Mouse (Mus musculus): Measurements from ENCODE around the gene Hmgb1.

Hmgb1 gene

DNA sequence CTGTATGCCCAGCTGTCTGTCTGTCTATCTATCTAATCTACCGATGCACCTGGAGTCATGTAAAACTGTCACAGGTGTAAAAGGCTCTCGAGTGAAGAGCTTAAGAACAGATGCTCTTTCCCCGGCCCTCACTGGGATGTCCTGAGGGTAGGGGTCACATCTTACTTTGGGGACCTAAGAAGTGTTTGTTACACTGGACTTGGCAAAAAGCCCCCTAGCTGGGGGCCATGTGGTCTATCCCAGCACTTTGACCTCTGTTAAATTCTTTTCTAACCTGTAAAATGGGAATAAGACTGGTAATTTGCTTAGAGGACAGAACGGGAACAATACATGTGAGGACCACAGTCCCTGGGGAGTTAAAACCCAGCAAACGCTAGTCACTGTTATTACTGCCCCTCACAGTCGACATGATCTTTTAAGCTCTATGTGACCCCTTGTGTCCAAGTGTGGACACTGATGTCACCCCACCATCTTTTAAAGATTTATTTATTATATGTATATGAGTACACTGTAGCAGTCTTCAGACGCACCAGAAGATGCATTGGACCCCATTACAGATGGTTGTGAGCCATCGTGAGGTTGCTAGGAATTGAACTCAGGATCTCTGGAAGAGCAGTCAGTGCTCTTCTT lies 80.1 kb downstream of the Hmgb1 start:
- DNase-seq (ENCODE audit: low read depth, low spot score), result no peak

DNA sequence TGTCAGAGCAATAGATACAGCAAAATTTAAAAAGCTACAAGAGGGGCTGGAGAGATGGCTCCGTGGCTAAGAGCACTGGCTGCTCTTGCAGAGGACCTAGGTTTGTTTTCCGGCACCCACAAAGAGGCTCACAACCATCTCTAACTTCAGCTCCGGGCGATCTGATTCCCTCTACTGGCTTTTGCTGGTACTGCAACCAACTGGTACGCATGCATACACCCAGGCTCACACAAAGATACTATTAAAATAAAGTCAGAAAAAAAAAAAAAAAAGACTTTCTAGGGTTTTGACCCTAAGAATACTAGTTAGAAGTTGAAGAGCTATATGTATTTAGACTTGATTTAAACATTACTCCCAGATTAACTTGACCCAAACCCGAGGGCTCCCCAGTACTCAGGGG lies 82.4 kb downstream of the Hmgb1 start:
- no peak for DNase-seq (ENCODE audit: low read depth, low spot score)

DNA sequence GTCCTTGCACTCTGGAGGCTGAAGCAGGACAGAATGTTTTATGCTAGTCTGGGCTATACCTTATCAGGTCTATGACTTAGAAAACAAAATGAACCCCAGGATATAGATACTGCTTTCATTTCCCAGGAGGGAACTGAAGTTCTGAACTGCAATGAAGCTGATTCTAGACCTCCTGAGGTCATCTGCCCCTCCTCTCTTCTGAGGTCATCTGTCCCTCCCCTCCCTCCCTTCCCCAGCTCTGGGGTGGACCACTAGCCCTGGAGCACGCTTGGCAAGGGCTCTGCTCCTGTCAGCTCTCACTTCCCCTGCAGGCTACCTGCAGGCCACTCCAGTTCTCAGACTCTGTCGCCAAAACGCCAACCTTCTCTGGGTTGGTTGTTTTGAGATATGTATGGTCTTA lies 84.2 kb downstream of the Hmgb1 start:
- DNase-seq (ENCODE audit: low read depth, low spot score), result no peak

DNA sequence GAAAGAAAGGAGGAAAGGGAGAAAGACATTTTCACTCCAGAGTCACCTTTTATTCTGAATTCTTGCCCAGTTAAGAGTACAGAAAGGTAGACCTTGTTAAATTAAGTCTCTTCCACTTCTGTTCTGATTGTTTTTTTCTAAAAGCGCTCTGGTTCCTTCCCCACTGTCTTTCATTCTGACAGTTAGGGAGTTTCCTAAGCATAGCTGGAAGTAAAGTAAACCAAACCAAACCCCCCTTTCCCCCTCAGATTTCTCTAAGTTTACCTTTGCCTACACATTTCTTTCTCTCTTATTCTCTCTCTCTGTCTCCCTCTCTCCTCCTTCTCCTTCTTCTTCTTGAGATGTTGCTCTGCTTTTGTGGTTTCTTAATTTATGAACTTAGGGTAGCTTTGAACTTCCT lies 85.3 kb downstream of the Hmgb1 start:
- DNase-seq (ENCODE audit: low read depth, low spot score), result no peak

DNA sequence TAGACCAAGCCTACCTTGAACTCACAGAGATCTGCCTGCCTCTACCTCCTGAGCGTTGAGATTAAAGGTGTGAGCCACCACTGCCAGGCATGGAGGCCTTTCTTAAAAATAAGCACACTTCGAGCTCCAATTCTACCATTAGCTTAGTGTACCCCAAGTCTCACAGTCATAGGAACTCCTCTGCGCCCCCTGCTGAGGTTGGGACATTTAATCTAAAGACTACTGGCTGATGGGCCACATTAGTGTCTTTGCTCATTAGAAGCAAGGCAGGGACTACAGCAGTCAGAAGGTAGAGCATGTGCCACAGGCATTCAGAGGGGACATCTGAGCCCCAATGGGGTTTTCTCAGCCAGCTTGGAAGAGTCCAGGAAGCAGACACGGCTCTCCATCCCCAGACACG lies 86.4 kb downstream of the Hmgb1 start:
- DNase-seq (ENCODE audit: low read depth, low spot score), result no peak

DNA sequence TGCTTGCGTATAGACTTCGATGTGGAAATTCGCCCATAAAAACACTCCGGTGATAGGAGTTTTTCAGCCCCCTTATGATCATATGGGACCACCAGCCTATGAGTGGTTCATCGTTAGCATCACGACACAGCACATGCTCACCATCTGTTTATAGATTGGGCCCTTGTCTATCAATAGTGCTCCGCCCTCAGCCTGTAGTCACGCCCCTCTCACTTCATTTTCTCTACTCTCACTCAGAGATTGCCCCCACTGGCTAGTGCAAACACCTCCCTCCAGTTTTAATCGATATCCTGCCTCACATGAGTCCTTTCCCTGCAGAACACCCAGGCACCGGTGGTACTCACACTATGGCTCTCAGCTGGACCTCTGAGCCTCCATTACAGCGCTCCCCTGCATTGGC lies 88.0 kb downstream of the Hmgb1 start:
- DNase-seq (ENCODE audit: low read depth, low spot score), result no peak

DNA sequence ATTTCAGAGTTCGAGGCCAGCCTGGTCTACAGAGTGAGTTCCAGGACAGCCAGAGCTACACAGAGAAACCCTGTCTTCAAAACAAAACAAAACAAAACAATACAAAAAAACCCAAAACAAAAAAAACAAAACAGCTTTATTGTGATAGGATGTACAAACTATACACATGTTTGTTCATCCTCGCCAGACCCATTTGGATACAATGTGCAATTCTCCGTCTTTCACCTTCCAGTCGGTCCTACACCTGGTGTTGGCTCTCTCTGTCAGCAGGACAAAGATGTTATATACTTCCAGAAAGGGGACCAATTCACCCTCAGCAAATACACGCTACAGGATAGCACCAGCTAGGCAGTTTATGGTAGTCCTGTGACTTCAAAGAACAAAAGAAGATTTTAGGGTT lies 91.4 kb downstream of the Hmgb1 start:
- no peak for DNase-seq (ENCODE audit: low read depth, low spot score)

DNA sequence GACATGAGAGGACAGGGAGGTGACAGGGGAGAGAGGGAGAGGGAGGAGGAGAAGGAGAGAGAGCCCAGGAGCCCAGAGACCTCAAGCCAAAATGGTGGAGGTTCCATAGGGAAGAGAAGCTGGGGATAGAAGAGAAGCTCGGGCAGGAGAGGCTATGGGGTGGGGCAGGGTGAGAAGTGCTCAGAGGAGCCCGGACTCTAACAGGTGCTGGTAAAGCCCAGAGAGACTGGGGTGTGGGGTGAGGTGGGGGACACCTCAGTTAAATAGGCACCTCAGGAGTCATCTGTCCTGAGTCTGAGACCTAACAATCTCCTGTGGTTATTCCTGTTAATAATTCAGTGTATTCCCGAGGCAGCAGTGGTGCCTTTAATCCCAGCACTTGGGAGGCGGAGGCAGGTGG lies 91.8 kb downstream of the Hmgb1 start:
- DNase-seq (ENCODE audit: low read depth, low spot score), result no peak

DNA sequence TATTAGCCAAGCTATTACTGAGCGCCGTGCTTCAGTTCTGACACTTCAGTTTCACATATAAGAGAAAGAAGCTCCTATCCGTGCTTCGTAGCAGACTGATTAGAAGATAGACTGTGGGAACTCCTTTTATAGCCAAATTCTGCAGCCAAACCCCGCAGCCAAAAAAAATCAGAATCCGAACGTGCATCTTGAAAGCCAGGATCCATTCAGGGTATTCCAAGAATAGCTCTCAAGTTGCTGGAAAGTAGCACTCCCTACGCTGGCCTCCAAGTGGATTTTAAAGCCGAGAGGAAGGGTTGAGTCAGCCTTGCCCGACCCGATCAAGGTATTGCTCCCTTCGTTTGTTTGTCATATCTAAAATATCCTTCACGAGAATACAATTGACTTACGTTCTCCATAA lies 93.0 kb downstream of the Hmgb1 start:
- no peak for DNase-seq (ENCODE audit: low read depth, low spot score)

DNA sequence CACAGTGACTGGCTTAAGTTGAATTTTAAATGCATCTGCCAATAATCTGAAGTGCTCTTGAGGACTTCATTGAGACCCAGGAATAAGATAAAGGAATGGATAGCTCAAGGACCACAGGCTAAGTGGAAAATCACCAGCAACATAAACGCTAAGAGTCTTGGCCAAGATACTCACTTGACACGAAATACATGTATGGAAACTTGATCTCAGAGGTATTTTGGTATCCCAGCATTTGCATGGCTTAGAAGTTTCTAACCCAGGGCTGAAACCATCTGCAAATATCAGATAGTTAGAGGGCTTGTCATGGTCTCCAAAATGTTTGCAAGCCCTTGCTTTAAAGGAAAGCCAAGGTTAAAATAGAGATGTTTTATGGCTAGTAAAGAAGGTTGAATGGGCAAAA lies 94.4 kb downstream of the Hmgb1 start:
- DNase-seq (ENCODE audit: low read depth, low spot score), result no peak

DNA sequence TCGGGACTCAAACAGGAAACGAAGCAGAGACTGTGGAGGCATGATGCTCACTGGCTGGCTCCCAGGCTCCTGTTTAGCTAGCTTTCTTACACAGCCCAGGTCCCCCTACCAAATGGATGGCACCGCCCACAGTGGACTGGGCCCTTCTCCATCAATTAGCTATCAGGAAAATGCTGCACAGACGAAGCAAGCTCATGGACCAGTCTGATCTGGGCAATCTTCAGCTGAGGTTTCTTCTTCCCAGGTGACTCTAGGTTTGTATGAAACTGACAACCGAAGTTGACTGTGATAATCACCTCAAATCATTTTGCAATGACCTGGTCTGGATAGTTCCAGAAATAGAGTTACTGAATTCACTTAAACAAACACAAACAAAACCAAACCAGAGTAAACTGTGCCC lies 94.8 kb downstream of the Hmgb1 start:
- no peak for DNase-seq (ENCODE audit: low read depth, low spot score)

DNA sequence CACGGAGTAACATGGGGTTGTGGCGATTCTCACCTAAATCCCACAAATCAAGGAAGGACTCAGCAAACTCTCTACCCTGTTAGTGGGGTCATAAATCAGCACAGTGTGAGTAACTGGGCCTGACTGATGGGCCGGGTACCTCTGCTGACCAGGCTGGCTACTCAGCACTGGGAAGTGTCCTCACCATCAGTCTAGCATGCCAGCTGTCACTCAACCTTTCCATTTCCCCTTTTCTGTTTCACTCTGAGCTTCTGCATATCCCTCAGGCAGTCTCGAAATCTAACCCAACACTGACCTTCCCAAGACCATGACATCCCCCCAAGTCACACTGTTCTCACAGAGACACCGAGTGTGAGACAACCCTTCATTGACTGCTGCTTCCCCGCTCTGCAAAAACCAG lies 95.4 kb downstream of the Hmgb1 start:
- no peak for DNase-seq (ENCODE audit: low read depth, low spot score)

DNA sequence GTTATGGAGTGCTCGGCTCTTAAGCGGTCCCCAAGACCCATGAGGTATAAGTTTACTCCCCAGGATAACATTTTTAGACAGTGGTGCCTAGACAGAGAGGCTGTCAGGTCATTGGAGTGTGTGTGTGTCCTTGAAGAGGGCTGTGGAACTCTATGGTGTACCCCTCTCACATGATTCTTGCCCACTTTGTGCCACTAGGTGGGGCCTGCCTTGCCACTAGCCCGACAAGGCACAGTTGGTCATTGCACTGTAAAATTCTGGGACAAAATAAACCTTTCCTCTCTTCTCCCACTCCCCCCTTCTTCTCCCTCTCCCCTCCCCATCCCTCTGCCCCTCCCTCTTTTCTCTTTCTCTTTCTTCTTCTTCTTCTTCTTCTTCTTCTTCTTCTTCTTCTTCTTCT lies 96.1 kb downstream of the Hmgb1 start:
- DNase-seq (ENCODE audit: low read depth, low spot score), result no peak

DNA sequence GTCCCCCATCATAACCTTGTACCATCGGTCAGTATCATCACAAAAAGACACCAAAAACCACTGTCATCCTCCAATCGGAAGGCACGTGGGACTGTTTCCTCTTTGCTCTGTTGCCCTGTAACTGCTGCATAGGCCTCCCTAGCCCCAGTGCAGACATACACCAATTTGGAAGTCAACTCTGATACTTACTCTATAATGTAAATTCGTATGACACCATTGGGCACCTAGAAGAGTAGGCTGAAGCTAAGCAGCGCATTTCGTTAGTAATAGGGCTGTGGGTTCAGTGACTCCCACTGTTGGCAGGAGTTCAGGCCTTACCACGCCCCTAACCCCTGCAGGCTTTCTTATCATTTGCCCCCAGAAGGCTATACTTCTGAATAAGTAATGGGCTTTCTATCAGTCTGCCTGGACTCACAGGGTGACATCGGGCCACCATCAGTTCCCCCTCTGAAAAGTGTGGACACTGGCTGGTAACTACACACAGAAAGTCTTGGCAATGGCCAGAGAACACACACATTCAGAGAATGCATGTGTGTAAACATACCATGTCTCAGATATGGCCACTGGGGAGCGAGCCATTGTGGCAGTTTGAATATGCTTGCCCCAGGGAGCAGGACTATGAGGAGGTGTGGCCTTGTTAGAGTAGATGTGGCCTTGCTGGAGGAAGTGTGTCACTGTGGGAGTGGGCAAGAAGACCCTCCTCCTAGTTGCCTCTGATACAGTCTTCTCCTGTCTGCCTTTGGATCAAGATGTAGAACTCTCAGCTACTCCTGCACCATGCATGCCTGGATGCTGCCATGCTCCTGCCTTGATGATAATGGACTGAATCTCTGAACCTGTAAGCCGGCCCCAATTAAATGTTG lies 97.7 kb downstream of the Hmgb1 start:
- DNase-seq (ENCODE audit: low read depth, low spot score), result no peak

DNA sequence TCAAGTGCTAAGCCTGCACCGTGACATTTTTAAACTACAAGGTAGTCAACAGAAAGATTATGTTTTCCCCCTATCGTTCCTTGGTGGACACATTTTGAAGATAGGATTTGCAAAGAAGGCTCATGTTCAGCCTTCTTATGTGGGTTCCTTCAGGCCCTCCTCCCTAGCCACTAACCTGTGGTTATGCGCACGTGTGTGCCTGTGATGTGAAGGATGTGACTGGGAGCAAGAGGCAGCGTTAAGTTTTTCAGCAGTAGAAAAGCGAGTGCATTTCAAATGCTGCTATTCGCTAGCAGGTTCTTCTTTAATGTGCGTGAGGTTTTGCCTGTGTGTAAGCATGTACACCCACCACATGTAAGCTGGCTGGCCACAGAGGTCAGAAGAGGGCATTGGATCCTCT lies 103.8 kb downstream of the Hmgb1 start:
- no peak for DNase-seq (ENCODE audit: low read depth, low spot score)

DNA sequence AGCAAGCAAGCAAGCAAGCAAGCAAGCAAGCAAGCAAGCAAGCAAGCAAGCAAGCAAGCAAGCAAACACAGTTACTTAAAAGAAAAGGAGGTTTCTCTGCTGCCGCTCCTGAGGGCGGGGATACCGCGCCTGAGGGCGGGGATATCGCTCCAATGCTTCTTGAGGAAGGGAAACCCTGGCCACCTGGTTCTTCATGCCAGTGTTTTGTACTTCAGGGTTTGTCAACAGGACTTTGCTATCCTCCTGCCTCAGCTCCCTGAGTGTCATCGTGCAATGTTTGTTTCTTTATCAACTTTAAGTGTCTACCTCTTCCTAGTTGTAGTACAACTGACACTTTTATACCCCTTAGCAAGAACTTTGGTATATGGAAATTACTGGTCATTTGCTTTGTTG lies 104.5 kb downstream of the Hmgb1 start:
- no peak for DNase-seq (ENCODE audit: low read depth, low spot score)

DNA sequence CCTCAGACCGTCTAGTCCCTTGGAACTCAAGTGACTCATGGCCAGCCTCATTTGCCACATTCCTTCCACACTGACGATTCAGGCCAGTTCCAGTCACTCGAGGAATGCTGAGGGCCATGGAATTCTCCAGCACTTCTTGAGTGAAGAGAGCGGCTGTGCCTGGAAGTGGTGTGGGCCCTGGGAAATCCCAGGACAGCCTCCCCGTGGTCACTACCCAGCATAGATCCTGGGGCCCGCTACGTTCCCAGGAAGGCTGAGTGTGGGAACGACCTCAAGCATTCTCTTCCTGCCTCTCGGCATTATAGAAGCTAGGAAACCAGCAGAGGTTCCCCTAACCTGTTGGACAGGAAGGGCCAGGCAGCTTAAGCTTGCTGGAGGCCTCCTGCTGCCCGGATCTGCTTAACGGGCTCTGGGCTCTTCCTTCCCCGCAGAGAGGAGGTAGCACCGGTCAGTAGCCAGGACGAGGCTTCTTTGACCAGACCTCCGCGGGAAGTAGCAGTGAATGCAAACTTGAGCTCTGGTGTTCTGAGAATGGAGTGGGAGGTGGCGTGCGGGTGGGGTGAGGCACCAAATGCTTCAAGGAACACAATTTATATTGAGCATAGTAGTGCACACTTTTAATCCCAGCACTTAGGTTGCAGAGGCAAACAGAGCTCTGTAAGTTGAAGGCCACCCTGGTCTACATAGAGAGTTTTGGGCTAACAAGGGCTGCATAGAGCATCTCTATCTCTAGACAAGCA lies 105.1 kb downstream of the Hmgb1 start:
- DNase-seq (ENCODE audit: low read depth, low spot score), result no peak

DNA sequence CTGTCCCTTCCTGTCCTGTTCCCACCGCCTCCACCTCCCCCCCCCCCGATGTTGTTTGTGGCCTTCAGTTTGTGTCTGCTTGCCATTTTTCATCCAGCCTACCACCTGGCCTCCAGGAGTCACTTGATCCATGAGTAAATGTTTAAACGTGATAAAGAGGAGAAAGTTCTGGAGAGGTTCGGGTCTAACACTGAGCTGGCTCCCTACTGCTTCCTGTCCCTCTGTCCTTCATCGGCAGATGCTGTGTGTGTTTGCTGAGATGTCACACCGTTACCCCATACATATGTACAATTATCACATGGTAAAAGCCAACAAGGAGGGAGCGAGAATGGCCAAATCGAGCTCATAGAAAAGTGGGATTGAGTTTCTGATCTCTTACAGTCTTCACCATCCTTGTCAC lies 107.2 kb downstream of the Hmgb1 start:
- DNase-seq (ENCODE audit: low read depth, low spot score), result no peak

DNA sequence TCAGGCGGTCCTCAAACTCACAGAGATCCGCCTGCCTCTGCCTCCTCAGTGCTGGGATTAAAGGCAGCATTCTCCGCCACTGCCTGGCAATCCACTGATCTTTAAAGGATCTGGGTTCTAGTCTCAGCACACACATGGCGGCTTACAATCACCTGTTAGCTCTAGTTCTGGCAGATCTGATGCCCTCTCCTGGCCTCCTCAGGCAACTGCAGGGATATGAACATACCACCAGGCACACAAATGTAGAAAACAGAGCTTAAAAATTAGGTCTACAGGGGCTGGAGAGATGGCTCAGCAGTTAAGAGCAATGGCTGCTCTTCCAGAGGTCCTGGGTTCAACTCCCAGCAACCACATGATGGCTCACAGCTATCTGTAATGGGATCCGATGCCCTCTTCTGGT lies 112.7 kb downstream of the Hmgb1 start:
- DNase-seq (ENCODE audit: low read depth, low spot score), result no peak

DNA sequence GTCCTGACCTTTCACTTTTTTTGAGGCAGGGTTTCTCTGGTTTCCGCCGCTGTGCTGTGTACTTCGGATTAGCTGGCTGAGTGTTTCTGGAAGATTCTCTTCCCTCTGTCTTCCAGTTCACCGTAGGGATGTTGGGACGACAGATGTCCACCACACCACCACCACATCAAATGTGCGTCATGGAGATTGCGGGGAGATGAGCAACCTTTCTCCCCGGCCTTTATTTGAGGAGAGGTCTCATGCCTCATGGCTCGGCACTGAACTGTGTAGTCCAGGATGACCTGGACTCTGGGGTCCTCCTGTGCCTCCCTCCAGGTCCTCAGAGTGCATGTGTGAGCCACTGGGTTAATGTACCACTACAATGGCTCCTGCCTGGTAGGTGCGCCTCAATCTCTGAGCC lies 115.5 kb downstream of the Hmgb1 start:
- DNase-seq (ENCODE audit: low read depth, low spot score), result no peak

DNA sequence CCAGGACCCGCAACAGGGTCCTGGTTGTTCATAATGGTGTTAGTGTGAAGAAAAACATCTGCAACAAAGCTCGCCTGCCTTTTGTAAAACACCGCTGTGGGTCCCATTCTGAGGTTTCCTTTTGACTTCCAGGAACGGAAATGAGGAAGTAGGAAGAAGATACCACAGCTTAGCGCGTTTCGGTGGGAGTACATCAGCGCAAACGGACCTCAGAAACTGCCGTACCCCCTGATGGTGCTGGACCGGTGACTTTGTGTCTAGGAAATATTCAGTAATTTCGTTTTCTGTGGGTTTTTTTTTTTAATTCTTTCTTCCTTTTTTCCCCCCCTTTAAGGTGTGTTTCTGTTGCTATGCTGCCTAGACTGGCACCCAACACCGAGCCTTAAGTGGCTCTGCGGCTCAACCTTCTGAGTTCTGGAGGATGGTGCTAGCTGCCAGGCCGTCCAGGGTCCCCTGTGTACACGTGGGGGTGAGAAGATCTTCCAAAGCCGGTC lies 116.0 kb downstream of the Hmgb1 start:
- no peak for DNase-seq (ENCODE audit: low read depth, low spot score)

DNA sequence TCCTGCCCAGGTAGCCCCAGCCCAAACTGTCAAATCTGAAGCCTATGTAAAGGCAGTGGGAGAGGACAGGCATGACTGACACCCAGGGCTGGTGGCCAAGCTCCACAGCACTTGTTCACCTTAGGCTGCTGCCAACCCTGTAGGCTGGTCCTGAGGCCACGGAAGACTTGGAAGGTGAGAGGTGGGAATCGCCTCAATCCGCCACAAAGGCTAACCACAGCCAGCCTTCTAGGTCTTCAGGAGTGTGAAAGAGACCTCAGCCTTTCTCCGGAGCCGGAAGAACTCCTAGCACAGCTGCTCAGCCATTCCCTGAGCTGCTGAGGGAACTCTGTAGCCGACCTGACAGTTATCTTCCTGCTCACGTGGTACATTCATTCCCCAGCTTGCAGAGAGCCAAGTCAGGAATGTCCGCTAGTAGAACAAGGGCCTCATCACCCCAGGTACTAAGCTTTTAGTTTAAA lies 116.8 kb downstream of the Hmgb1 start:
- no peak for DNase-seq (ENCODE audit: low read depth, low spot score)

DNA sequence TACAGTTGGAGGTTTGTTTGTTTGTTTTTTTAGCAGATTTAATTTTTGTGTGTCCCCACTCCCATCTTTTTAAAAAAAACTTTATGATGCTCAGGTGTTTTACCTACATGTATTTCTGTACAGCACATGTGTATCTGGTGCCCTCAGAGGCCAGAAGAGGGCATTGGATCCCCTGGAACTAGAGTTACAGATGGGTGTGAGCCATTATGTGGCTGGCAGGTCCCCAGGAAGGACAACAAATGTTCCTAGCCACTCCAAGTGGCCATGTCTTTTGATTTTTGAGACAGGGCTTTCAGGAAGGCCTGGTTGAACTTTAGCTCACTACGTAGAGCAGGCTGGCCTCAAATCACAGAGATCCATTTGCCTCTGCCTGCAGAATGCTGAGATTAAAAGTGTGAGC lies 121.5 kb downstream of the Hmgb1 start:
- DNase-seq (ENCODE audit: low read depth, low spot score), result no peak

Measured in retina, adult 2 months (tissue).